Mouse (Mus musculus): ENCODE results near the gene Fcna.

The Fcna gene

GRCm38 (mm10) chr2:25584856-25585255, 43.0 kb downstream of the Fcna start:
- no peak overlapping the region for H3K4me3 ChIP-seq (replicated peaks; ENCODE audit: low read length)
- peaks cover 78% of the 10 kb centered on the region for H3K36me3 ChIP-seq (ENCODE audit: insufficient read depth, low read length)
- peaks cover 47% of the 10 kb centered on the region for H3K4me1 ChIP-seq (replicated peaks; ENCODE audit: low read depth, low read length)
- H3K27me3 ChIP-seq (ENCODE audit: insufficient read depth, low read length) = peaks cover 21% of the 10 kb centered on the region
- H3K9me3 ChIP-seq (ENCODE audit: low read length) = no peaks in the 10 kb centered on the region
- TF ChIP-seq CTCF (conservative IDR thresholded peaks at IDR 0.05; ENCODE audit: low read length) (no peak), POU5F1 (IDR thresholded peaks at IDR 0.05; ENCODE audit: borderline replicate concordance, low read length) (no peak), NANOG (IDR thresholded peaks at IDR 0.05; ENCODE audit: borderline replicate concordance, low read length) (no peak)

- Histone ChIP-seq H3K9me3 (ENCODE audit: low read length) (no peaks in the 10 kb centered on the region), H3K4me1 (replicated peaks; ENCODE audit: low read depth, low read length) (peaks cover 53% of the 10 kb centered on the region), H3K4me3 (replicated peaks; ENCODE audit: low read length) (no peak overlapping the region), H3K27me3 (ENCODE audit: insufficient read depth, low read length) (peaks cover 28% of the 10 kb centered on the region), H3K36me3 (ENCODE audit: insufficient read depth, low read length) (peaks cover 71% of the 10 kb centered on the region)
- TF ChIP-seq NANOG (IDR thresholded peaks at IDR 0.05; ENCODE audit: borderline replicate concordance, low read length) (no peak), POU5F1 (IDR thresholded peaks at IDR 0.05; ENCODE audit: borderline replicate concordance, low read length) (no peak), CTCF (conservative IDR thresholded peaks at IDR 0.05; ENCODE audit: low read length) (no peak)
Measured at GRCm38 (mm10) chr2:25584152-25584551, 43.7 kb downstream of the Fcna start.

- Histone ChIP-seq H3K4me1 (replicated peaks; ENCODE audit: low read depth, low read length) (peaks cover 59% of the 10 kb centered on the region), H3K9me3 (ENCODE audit: low read length) (no peaks in the 10 kb centered on the region), H3K36me3 (ENCODE audit: insufficient read depth, low read length) (peaks cover 65% of the 10 kb centered on the region), H3K27me3 (ENCODE audit: insufficient read depth, low read length) (peaks cover 34% of the 10 kb centered on the region), H3K4me3 (replicated peaks; ENCODE audit: low read length) (no peak overlapping the region)
- TF ChIP-seq CTCF (conservative IDR thresholded peaks at IDR 0.05; ENCODE audit: low read length) (no peak), NANOG (IDR thresholded peaks at IDR 0.05; ENCODE audit: borderline replicate concordance, low read length) (no peak), POU5F1 (IDR thresholded peaks at IDR 0.05; ENCODE audit: borderline replicate concordance, low read length) (no peak)
Measured at GRCm38 (mm10) chr2:25583571-25583970, 44.3 kb downstream of the Fcna start.

GRCm38 (mm10) chr2:25583120-25583481, 44.7 kb downstream of the Fcna start:
- no peak for TF ChIP-seq POU5F1 (IDR thresholded peaks at IDR 0.05; ENCODE audit: borderline replicate concordance, low read length)
- H3K36me3 ChIP-seq (ENCODE audit: insufficient read depth, low read length) = peaks cover 61% of the 10 kb centered on the region
- H3K27me3 ChIP-seq (ENCODE audit: insufficient read depth, low read length) = peaks cover 39% of the 10 kb centered on the region
- H3K4me1 ChIP-seq (replicated peaks; ENCODE audit: low read depth, low read length) = peaks cover 63% of the 10 kb centered on the region
- H3K4me3 ChIP-seq (replicated peaks; ENCODE audit: low read length) = peak overlapping the region; percentile 5; the same call in 1 of the 2 replicates
- no peaks in the 10 kb centered on the region for H3K9me3 ChIP-seq (ENCODE audit: low read length)

- TF ChIP-seq NANOG (IDR thresholded peaks at IDR 0.05; ENCODE audit: borderline replicate concordance, low read length) = no peak
- no peak for TF ChIP-seq POU5F1 (IDR thresholded peaks at IDR 0.05; ENCODE audit: borderline replicate concordance, low read length)
- TF ChIP-seq CTCF (conservative IDR thresholded peaks at IDR 0.05; ENCODE audit: low read length) = no peak
- H3K27me3 ChIP-seq (ENCODE audit: insufficient read depth, low read length) = peaks cover 44% of the 10 kb centered on the region
- peak overlapping the region; percentile 5; the same call in 1 of the 2 replicates for H3K4me3 ChIP-seq (replicated peaks; ENCODE audit: low read length)
Measured at GRCm38 (mm10) chr2:25582466-25583119, 45.2 kb downstream of the Fcna start.

GRCm38 (mm10) chr2:25581901-25582301, 45.9 kb downstream of the Fcna start:
- no peaks in the 10 kb centered on the region for H3K9me3 ChIP-seq (ENCODE audit: low read length)
- H3K4me3 ChIP-seq (replicated peaks; ENCODE audit: low read length) = no peak overlapping the region
- H3K4me1 ChIP-seq (replicated peaks; ENCODE audit: low read depth, low read length) = peaks cover 67% of the 10 kb centered on the region
- peaks cover 49% of the 10 kb centered on the region for H3K36me3 ChIP-seq (ENCODE audit: insufficient read depth, low read length)
- no peak for TF ChIP-seq CTCF (conservative IDR thresholded peaks at IDR 0.05; ENCODE audit: low read length)
- TF ChIP-seq NANOG (IDR thresholded peaks at IDR 0.05; ENCODE audit: borderline replicate concordance, low read length) = no peak
- no peak for TF ChIP-seq POU5F1 (IDR thresholded peaks at IDR 0.05; ENCODE audit: borderline replicate concordance, low read length)
- peaks cover 51% of the 10 kb centered on the region for H3K27me3 ChIP-seq (ENCODE audit: insufficient read depth, low read length)

More at GRCm38 (mm10) chr2:25582466-25583119, 45.2 kb downstream of the Fcna start:
- no peaks in the 10 kb centered on the region for H3K9me3 ChIP-seq (ENCODE audit: low read length)
- H3K36me3 ChIP-seq (ENCODE audit: insufficient read depth, low read length) = peaks cover 56% of the 10 kb centered on the region
- H3K4me1 ChIP-seq (replicated peaks; ENCODE audit: low read depth, low read length) = peaks cover 65% of the 10 kb centered on the region

GRCm38 (mm10) chr2:25581294-25581864, 46.5 kb downstream of the Fcna start, which contains the start of gene Ajm1:
TSS of gene Ajm1 (minus strand) at chr2:25581757.
- Histone ChIP-seq H3K27me3 (ENCODE audit: insufficient read depth, low read length) (peaks cover 56% of the 10 kb centered on the region), H3K4me1 (replicated peaks; ENCODE audit: low read depth, low read length) (peaks cover 72% of the 10 kb centered on the region), H3K36me3 (ENCODE audit: insufficient read depth, low read length) (peaks cover 44% of the 10 kb centered on the region), H3K9me3 (ENCODE audit: low read length) (no peaks in the 10 kb centered on the region), H3K4me3 (replicated peaks; ENCODE audit: low read length) (peak within 1 kb of the TSS; percentile 46; the same call in 1 of the 2 replicates)
- TF ChIP-seq CTCF (conservative IDR thresholded peaks at IDR 0.05; ENCODE audit: low read length) = peak; percentile 97
- no peak for TF ChIP-seq POU5F1 (IDR thresholded peaks at IDR 0.05; ENCODE audit: borderline replicate concordance, low read length)

- Histone ChIP-seq H3K4me1 (replicated peaks; ENCODE audit: low read depth, low read length) (peaks cover 80% of the 10 kb centered on the region), H3K4me3 (replicated peaks; ENCODE audit: low read length) (peak overlapping the region; percentile 46; the same call in 1 of the 2 replicates), H3K36me3 (ENCODE audit: insufficient read depth, low read length) (peaks cover 36% of the 10 kb centered on the region), H3K27me3 (ENCODE audit: insufficient read depth, low read length) (peaks cover 63% of the 10 kb centered on the region), H3K9me3 (ENCODE audit: low read length) (no peaks in the 10 kb centered on the region)
- no peak for TF ChIP-seq NANOG (IDR thresholded peaks at IDR 0.05; ENCODE audit: borderline replicate concordance, low read length)
- no peak for TF ChIP-seq POU5F1 (IDR thresholded peaks at IDR 0.05; ENCODE audit: borderline replicate concordance, low read length)
- TF ChIP-seq CTCF (conservative IDR thresholded peaks at IDR 0.05; ENCODE audit: low read length) = no peak
Measured at GRCm38 (mm10) chr2:25580621-25581101, 47.2 kb downstream of the Fcna start.
